Mouse (Mus musculus) heart, adult 18-20 months (tissue): ENCODE measurements around the gene Card19. TPM values are rescaled to one million over a fixed set of nuclear protein-coding genes. Genes with fewer than 3 reads are reported as not detected.

Source experiments
- DNase-seq, 2 experiments: peaks; one replicate each; pipeline ENCODE4 v3.0.0; 2021 to 2022; ENCODE audit warnings: mixed read lengths in 1 of 2
- total RNA-seq, 2 experiments: library from RNA; stranded (reverse); gene quantifications; 2 replicates each; pipeline ENCODE4 v1.2.3; 2021

The Card19 gene
- total RNA-seq, 2 experiments from 2014 or later: 145 to 150 TPM

DNA sequence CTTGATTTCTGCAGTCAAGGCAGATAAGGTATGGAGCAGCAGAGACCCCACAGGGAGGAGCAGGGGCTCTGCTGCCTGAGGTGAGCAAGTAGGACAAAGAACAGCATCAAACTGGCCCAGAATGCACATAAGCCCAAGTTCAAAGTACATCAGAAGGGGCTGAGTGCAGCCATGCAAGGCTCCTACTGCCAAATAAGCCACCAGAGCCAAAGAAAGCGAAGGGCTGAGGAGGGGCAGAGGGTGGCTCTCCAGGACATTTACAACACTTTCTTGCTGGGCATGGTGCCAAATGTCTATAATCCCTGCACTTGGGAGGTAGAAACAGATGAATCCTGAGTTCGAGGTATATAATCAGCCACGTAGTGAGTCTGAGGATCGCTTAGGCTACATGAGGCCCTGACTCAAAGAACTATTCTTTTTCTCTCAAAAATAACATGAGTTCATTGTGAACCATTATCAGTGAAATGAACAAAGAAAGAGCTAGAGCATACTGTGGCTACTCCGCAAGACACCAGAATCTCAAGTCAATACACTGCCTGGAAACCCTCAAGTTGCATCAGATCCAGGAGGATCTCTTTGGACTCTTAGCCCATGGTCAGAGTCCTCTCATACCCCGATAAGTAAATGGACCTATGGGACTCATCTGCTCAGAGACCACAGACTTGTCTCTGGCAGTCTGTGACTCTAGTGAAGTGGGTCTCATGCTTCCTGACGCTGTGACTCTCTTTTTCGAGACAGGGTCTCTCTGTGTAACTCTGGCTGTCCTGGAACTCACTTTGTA is 18.1 kb upstream of the Card19 start:
- DNase-seq: no peak

- no peak for DNase-seq
Observed at GRCm38 (mm10) chr13:49225633-49226032, 9.8 kb upstream of the Card19 start.

- no peak for DNase-seq
Observed at GRCm38 (mm10) chr13:49225159-49225558, 9.3 kb upstream of the Card19 start.

GRCm38 (mm10) chr13:49224729-49225128 is 8.9 kb upstream of the Card19 start:
- DNase-seq: no peak

GRCm38 (mm10) chr13:49224314-49224713 is 8.5 kb upstream of the Card19 start:
- no peak for DNase-seq

- no peak for DNase-seq
Observed at GRCm38 (mm10) chr13:49220912-49221311, 5.1 kb upstream of the Card19 start.

- DNase-seq: no peak
Observed at GRCm38 (mm10) chr13:49219367-49219766, 3.5 kb upstream of the Card19 start.

- DNase-seq: no peak
Observed at GRCm38 (mm10) chr13:49218651-49219050, 2.8 kb upstream of the Card19 start.

GRCm38 (mm10) chr13:49216808-49217561 is 1.1 kb upstream of the Card19 start:
- DNase-seq: no peak

DNA sequence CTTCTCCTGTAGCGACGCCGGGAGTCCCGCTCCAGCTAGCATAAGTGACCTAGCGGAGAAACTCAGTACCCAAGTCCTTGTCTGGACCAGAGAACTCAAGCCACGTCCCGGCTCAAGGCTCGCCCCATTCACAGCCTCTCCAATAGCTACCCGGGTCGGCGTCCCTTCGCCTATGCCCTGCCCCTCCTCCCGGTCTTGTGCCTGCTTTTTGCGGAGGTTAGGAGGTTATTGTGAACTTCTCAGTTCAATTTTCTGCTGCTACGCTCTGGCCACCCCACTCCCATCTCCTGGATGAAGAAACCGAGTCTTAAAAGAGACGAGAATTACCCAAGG is 349 bp upstream of the Card19 start:
- DNase-seq: no peak

GRCm38 (mm10) chr13:49215128-49215503 is 721 bp downstream of the Card19 start:
- DNase-seq: no peak

- DNase-seq: peak in 1 of 2 experiments; percentile 51
Observed at GRCm38 (mm10) chr13:49214454-49214853, 1.4 kb downstream of the Card19 start.

GRCm38 (mm10) chr13:49213531-49213932 is 2.3 kb downstream of the Card19 start:
- peak; percentile 64 to 72 for DNase-seq

GRCm38 (mm10) chr13:49212711-49213500 is 2.9 kb downstream of the Card19 start:
- DNase-seq: no peak

DNA sequence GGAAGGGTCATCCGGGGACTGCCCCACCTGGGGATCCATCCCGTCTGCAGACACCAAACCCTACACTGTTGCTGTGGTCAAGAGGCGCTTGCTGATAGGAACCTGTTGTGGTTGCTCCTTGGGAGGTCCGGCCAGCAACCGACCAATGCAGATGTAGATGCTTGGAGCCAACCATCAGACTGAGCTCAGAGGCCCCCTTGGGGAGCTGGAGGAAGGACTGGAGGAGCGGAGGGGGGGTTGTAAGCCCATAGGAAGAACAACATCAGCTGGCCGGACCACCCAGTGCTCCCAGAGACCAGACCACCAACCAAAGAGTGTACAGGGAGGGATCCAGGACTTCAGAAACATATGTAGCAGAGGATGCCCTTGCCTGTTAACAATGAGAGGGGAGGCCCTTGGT is 6.5 kb downstream of the Card19 start:
- no peak for DNase-seq

- no peak for DNase-seq
Observed at GRCm38 (mm10) chr13:49206341-49206740, 9.5 kb downstream of the Card19 start.

DNA sequence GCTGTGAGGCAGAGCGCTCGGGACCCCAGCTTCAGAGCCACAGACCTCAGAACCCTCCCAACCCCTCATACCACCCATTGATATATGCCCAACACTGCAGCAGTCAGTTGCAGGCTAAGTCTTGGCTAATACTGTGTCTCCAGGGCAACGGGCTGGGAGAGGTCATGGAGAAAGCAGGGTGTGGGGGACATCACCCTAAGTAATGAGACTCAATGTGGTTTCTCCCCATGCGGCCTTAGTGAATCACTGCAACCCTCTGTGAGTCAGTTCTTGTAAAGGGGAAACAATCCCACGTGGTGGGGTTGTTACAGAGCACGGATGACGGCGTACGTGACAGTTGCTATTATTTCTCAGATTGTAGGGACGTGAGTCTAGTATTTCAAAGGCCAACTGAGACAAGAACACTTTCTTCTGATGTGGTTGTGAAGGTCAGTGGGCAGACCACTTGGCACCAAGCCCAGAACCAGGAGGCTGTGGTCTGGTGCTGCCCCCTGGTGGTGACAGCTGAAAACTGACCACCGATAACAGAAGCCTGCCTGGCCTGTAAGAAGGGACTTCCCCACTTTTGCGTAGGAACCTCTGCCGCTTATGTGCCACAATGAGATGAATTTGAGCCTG is 10.3 kb downstream of the Card19 start:
- DNase-seq: peak; percentile 85 to 93

DNA sequence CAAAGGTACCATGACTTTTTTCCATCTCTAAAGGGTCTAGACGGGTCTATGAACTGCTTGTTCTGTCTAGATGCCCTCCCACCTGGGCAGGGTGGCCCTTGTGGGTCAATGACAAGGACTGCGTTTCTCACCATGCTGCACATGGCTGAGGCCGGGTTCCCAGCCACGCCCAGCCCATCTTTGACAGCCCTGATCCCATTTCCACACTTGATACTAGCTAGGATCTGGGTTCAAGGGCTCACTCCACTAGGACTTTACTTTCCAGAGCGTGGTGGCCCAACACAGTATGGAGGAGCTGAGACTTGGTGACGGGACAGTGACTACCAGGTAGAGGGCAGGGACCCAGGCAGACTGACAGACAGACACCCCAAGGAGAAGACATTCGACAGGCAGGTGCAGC is 13.3 kb downstream of the Card19 start:
- no peak for DNase-seq

DNA sequence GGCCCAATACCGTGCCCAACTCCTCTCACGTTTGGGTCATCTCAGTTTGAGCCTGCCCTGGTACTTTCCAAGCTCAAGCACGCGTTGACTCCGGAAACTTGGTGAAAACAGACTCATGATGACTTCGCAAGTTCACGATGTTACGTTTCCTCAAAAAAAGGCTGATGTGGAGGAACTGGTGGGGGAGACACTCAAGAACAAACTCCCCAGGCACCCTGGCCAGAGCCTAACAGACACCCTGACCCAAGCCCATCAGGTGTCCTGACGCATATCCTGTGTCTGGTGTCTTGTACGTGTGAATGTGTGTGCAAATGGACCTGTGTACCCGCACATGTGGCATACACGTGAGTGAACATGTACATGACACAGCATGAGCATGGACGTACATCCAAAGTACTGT is 15.1 kb downstream of the Card19 start:
- DNase-seq: peak in 1 of 2 experiments; percentile 70

GRCm38 (mm10) chr13:49199891-49200290 is 15.9 kb downstream of the Card19 start:
- DNase-seq: no peak

- peak in 1 of 2 experiments; percentile 58 for DNase-seq
Observed at GRCm38 (mm10) chr13:49198734-49199133, 17.1 kb downstream of the Card19 start.

DNA sequence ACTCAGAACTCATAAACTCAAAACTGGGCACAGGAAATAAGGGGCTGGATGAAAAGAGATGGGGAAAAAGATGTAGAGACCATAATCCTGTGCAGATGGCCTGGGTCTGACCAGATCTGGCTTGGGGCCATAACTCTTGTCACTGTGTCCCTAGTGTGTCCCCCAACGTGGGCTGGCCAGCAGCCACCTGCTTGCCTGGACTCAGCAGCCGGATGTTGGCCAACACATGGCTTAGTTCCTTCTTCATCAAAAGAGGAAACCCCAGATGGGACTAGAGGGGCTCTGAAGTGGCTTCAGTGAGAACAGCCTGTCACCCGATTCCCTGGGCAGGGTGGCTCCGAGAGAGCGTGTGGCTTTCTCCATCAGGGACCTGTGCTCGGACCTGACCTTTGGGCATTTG is 19.1 kb downstream of the Card19 start:
- peak in 1 of 2 experiments; percentile 78 for DNase-seq
